Mouse (Mus musculus) ES-E14 (cell line): ENCODE data around the gene Dlgap4. TPM values are rescaled to one million over a fixed set of nuclear protein-coding genes. Genes with fewer than 3 reads are reported as not detected.
"Not testable (repeated sequence)": the region's sequence is repeated elsewhere in the genome, so short reads cannot be mapped to it uniquely, and the experiment has no call there.

Experiments used
- DNase-seq: peaks from one replicate; pipeline ENCODE4 v3.0.0-alpha.2; 2013; ENCODE audit warnings: low read depth, low spot score
- H3K27ac ChIP-seq: 2 replicates; pipeline ENCODE4 v1.5.1; 2012; ENCODE audit warnings: low read depth, mild to moderate bottlenecking, low read length, moderate library complexity, mixed read lengths; ENCODE audit not compliant: poor library complexity, insufficient read depth, severe bottlenecking
- H3K36me3 ChIP-seq: 2 replicates; pipeline ENCODE4 v1.6.1; 2012; ENCODE audit warnings: mild to moderate bottlenecking, low read length, moderate library complexity, mixed read lengths; ENCODE audit not compliant: control insufficient read depth, poor library complexity, insufficient read depth, severe bottlenecking
- H3K4me1 ChIP-seq, 2 experiments: fragments of 150-350 bp in 1 of 2; sonication (generic) in 1 of 2; 2 replicates each; pipeline ENCODE4 v1.6.1; 2012; ENCODE audit warnings: low read length in 2 of 2, mild to moderate bottlenecking in 1 of 2, mixed read lengths in 1 of 2; ENCODE audit not compliant: control insufficient read depth in 2 of 2, insufficient read depth in 2 of 2, poor library complexity in 1 of 2
- H3K4me3 ChIP-seq, 2 experiments: fragments of 150-350 bp in 1 of 2; sonication (generic) in 1 of 2; 2 replicates each; pipeline ENCODE4 v1.5.1; 2012; ENCODE audit warnings: low read length in 2 of 2, low read depth in 1 of 2, mild to moderate bottlenecking in 1 of 2, mixed read lengths in 1 of 2; ENCODE audit not compliant: insufficient read depth in 1 of 2, poor library complexity in 1 of 2, severe bottlenecking in 1 of 2
- H3K9ac ChIP-seq: 2 replicates; pipeline ENCODE4 v1.6.1; 2012; ENCODE audit warnings: low read depth, mild to moderate bottlenecking, low read length, mixed read lengths; ENCODE audit not compliant: poor library complexity, insufficient read depth, severe bottlenecking
- H3K9me3 ChIP-seq: fragments of 150-350 bp; sonication (generic); 2 replicates; pipeline ENCODE4 v1.6.1; 2012; ENCODE audit warnings: low read depth, mild to moderate bottlenecking, low read length; ENCODE audit not compliant: control insufficient read depth, insufficient read depth
- CHD2 ChIP-seq: IDR thresholded peaks from 2 replicates; pipeline ENCODE4 v1.6.1; 2014; ENCODE audit warnings: mild to moderate bottlenecking, low read depth, low read length, inconsistent platforms
- HCFC1 ChIP-seq: IDR thresholded peaks from 2 replicates; pipeline ENCODE4 v1.6.1; 2012; ENCODE audit warnings: low read length, inconsistent platforms, borderline replicate concordance; ENCODE audit not compliant: insufficient read depth
- MAFK ChIP-seq: IDR thresholded peaks from 2 replicates; pipeline ENCODE4 v1.6.1; 2014; ENCODE audit warnings: mild to moderate bottlenecking, low read depth, low read length, inconsistent platforms; ENCODE audit not compliant: insufficient read depth
- ZC3H11A ChIP-seq: IDR thresholded peaks from 2 replicates; pipeline ENCODE4 v1.6.1; 2012; ENCODE audit warnings: low read depth, mild to moderate bottlenecking, inconsistent platforms, low read length, borderline replicate concordance
- ZNF384 ChIP-seq: IDR thresholded peaks from 2 replicates; pipeline ENCODE4 v1.6.1; 2012; ENCODE audit warnings: low read depth, low read length, inconsistent platforms
- in situ Hi-C, 2 experiments: fragments of 600-800 bp; cut with MboI; formaldehyde crosslinking; loops; one replicate each; pipeline ENCODE4 v1.15.1; 2025; ENCODE audit warnings: low sequenced_read_pairs in 2 of 2, inconsistent platforms in 1 of 2; ENCODE audit not compliant: unreplicated experiment in 2 of 2
- total RNA-seq: library from RNA; depleted of rRNA; stranded (reverse); fragments of 300-350 nt; gene quantifications from 2 replicates; pipeline ENCODE4 v1.2.3, GENCODE M21; 2012

Gene Dlgap4
- total RNA-seq, 1 experiment = 28.8 TPM

- DNase-seq = no peak
- H3K4me1 ChIP-seq = no peaks in the 10 kb centered on the region; a peak in 1 of 4 replicates
- H3K36me3 ChIP-seq = no peaks in the 10 kb centered on the region
- no peak overlapping the region for H3K9ac ChIP-seq
- TF ChIP-seq CHD2 (no peak), MAFK (no peak), ZC3H11A (no peak), ZNF384 (no peak), HCFC1 (no peak)
- H3K4me3 ChIP-seq = no peak overlapping the region
- in situ Hi-C loops = no loop called here
- no peaks in the 10 kb centered on the region for H3K9me3 ChIP-seq
- H3K27ac ChIP-seq = no peak overlapping the region
These were observed 185.0 kb downstream of the Dlgap4 start for GRCm38 (mm10) chr2:156798516-156798915.

- Histone ChIP-seq H3K4me1 (no peaks in the 10 kb centered on the region; a peak in 1 of 4 replicates), H3K36me3 (no peaks in the 10 kb centered on the region), H3K27ac (no peak overlapping the region), H3K9ac (no peak overlapping the region), H3K4me3 (no peak overlapping the region), H3K9me3 (no peaks in the 10 kb centered on the region)
- DNase-seq = no peak
- in situ Hi-C loops = no loop called here
- TF ChIP-seq CHD2 (no peak), HCFC1 (no peak), MAFK (no peak), ZNF384 (no peak)
These were observed 187.5 kb downstream of the Dlgap4 start for GRCm38 (mm10) chr2:156801045-156801444.

- H3K9me3 ChIP-seq, H3K4me1 ChIP-seq, H3K4me3 ChIP-seq, in situ Hi-C loops, H3K27ac ChIP-seq, H3K9ac ChIP-seq, DNase-seq, H3K36me3 ChIP-seq: not testable (repeated sequence)
These were observed 188.6 kb downstream of the Dlgap4 start for GRCm38 (mm10) chr2:156802116-156802515.

GRCm38 (mm10) chr2:156803698-156804372 is 190.3 kb downstream of the Dlgap4 start:
- Histone ChIP-seq H3K9me3 (no peaks in the 10 kb centered on the region), H3K27ac (no peak overlapping the region), H3K36me3 (no peaks in the 10 kb centered on the region), H3K4me1 (no peaks in the 10 kb centered on the region; a peak in 1 of 4 replicates), H3K4me3 (no peak overlapping the region), H3K9ac (no peak overlapping the region)
- no peak for DNase-seq
- no peak for TF ChIP-seq HCFC1
- TF ChIP-seq ZNF384 = no peak
- TF ChIP-seq CHD2 = no peak
- no peak for TF ChIP-seq MAFK
- TF ChIP-seq ZC3H11A = no peak
- in situ Hi-C loops = no loop called here

- no peak for DNase-seq
- no peak for TF ChIP-seq ZC3H11A
- no peak for TF ChIP-seq HCFC1
- TF ChIP-seq MAFK = no peak
- TF ChIP-seq CHD2 = peak; percentile 76
- H3K9me3 ChIP-seq = no peaks in the 10 kb centered on the region
- H3K27ac ChIP-seq = no peak overlapping the region
- H3K4me1 ChIP-seq = no peaks in the 10 kb centered on the region; a peak in 1 of 4 replicates
- no peak overlapping the region for H3K4me3 ChIP-seq
- no peaks in the 10 kb centered on the region for H3K36me3 ChIP-seq
- in situ Hi-C loops = no loop called here
- H3K9ac ChIP-seq = no peak overlapping the region
These were observed 191.1 kb downstream of the Dlgap4 start for GRCm38 (mm10) chr2:156804589-156804988.
